8 mouse cellular contexts compared by ENCODE assay signal in the genomic region with DNA sequence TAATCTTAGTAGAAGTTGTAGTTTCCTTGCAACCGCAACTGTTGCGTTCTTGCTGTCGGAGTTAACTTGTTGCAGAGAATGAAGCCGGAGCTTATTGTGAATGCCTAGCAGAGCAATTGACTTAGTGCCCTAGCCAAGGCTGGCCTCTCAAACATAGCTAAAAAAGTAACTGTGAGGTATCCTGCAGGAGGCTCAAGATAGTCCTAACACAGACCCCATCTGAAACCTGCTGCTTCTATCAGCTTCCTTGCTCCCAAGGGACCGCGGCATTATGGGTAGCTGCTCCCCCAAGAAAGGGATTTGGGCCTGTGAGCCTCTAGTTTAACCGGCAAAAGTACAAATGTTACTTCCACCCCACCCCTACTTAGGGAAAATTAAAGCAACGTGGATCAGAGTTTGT. TPM values are rescaled to one million over a fixed set of nuclear protein-coding genes. Genes with fewer than 3 reads are reported as not detected.
A peak's percentile ranks its signal among the peaks of the same experiment; 100 is the strongest.
DNase-seq lines count a peak whose midpoint lies in the region; ATAC-seq and TF ChIP-seq lines count a peak whose summit lies in the region.

No protein-coding gene starts in this region.

- TF ChIP-seq CTCF in kidney, postnatal 0 days (IDR thresholded peaks at IDR 0.05; ENCODE audit: low read depth) = no peak

- H3K4me2 ChIP-seq in kidney, postnatal 0 days (ENCODE audit: low read length) = peak overlapping the region; percentile 82
- H3K4me2 ChIP-seq in embryonic facial prominence, embryonic 15.5 days (replicated peaks) = peak overlapping the region; percentile 78
- H3K4me2 ChIP-seq in intestine, embryonic 14.5 days (ENCODE audit: low read length) = peak overlapping the region; percentile 85

- H3K9ac ChIP-seq in kidney, postnatal 0 days (ENCODE audit: low read depth, low read length) = peak overlapping the region; percentile 99
- H3K9ac ChIP-seq in embryonic facial prominence, embryonic 15.5 days = no peak overlapping the region
- H3K9ac ChIP-seq in intestine, embryonic 14.5 days (ENCODE audit: low read length) = no peak overlapping the region

- H3K27me3 ChIP-seq in kidney, postnatal 0 days (ENCODE audit: insufficient read depth, low read length) = no peaks in the 10 kb centered on the region
- H3K27me3 ChIP-seq in embryonic facial prominence, embryonic 15.5 days = no peaks in the 10 kb centered on the region
- H3K27me3 ChIP-seq in intestine, embryonic 14.5 days (replicated peaks; ENCODE audit: control insufficient read depth, insufficient read depth, low read length) = no peaks in the 10 kb centered on the region

- ATAC-seq in kidney, postnatal 0 days (replicated peaks; ENCODE audit: low FRiP score, low read depth) = no peak
- ATAC-seq in embryonic facial prominence, embryonic 15.5 days (ENCODE audit: insufficient number of reproducible peaks, low FRiP score, low TSS enrichment, low read depth) = no peak
- no peak for ATAC-seq in intestine, embryonic 14.5 days (replicated peaks; ENCODE audit: low FRiP score, low TSS enrichment, low read depth)
- ATAC-seq in activated CD4-positive, CD25-positive, alpha-beta regulatory T cell, adult 4 months = no peak

- peak overlapping the region; percentile 100 for H3K27ac ChIP-seq in kidney, postnatal 0 days
- peak overlapping the region; percentile 99 for H3K27ac ChIP-seq in embryonic facial prominence, embryonic 15.5 days (replicated peaks)
- peak overlapping the region; percentile 97; the same call in 1 of the 2 replicates for H3K27ac ChIP-seq in intestine, embryonic 14.5 days (ENCODE audit: low read depth)

- intact Hi-C loops in left cerebral cortex, postnatal 14 days (cut with DNase I) = loop anchor here (2.0 to 5.0 kb wide), 2 partner anchors 47 to 56 kb away; no protein-coding TSS in a partner anchor

- peak overlapping the region; percentile 94 for H3K4me3 ChIP-seq in kidney, postnatal 0 days (replicated peaks; ENCODE audit: low read depth, low read length)
- peak overlapping the region; percentile 70 for H3K4me3 ChIP-seq in embryonic facial prominence, embryonic 15.5 days (replicated peaks)
- H3K4me3 ChIP-seq in intestine, embryonic 14.5 days (ENCODE audit: low read depth, low read length) = peak overlapping the region; percentile 74

- no peaks in the 10 kb centered on the region for H3K9me3 ChIP-seq in kidney, postnatal 0 days (replicated peaks; ENCODE audit: low read length)
- H3K9me3 ChIP-seq in embryonic facial prominence, embryonic 15.5 days (replicated peaks) = no peaks in the 10 kb centered on the region
- H3K9me3 ChIP-seq in intestine, embryonic 14.5 days (ENCODE audit: control insufficient read depth, low read length) = no peaks in the 10 kb centered on the region

- 38% methylated on average over 8 of the region's 8 CpGs for WGBS in kidney, postnatal 0 days
- WGBS in embryonic facial prominence, embryonic 15.5 days = 26% methylated on average over 8 of the region's 8 CpGs
- 37% methylated on average over 8 of the region's 8 CpGs for WGBS in intestine, embryonic 14.5 days

- peaks cover 20% of the 10 kb centered on the region for H3K36me3 ChIP-seq in kidney, postnatal 0 days (ENCODE audit: insufficient read depth, low read length)
- peaks cover 26% of the 10 kb centered on the region for H3K36me3 ChIP-seq in embryonic facial prominence, embryonic 15.5 days
- H3K36me3 ChIP-seq in intestine, embryonic 14.5 days (ENCODE audit: control insufficient read depth, insufficient read depth, low read length) = peaks cover 27% of the 10 kb centered on the region

- peak; percentile 46 for DNase-seq in kidney, postnatal 0 days (ENCODE audit: low spot score)
- DNase-seq in kidney, postnatal 25 days = no peak
- DNase-seq in intestine, embryonic 14.5 days (ENCODE audit: low spot score) = no peak
- peak; percentile 24 for DNase-seq in neural tube, embryonic 10.5 days (ENCODE audit: extremely low spot score, low spot score)
- no peak for DNase-seq in left cerebral cortex, postnatal 14 days (ENCODE audit: low spot score in 2 of 2)
- DNase-seq in layer of hippocampus, postnatal 10 days (ENCODE audit: low spot score in 2 of 2) = no peak

- H3K4me1 ChIP-seq in kidney, postnatal 0 days (replicated peaks; ENCODE audit: insufficient read depth, low read length) = peaks cover 15% of the 10 kb centered on the region
- H3K4me1 ChIP-seq in embryonic facial prominence, embryonic 15.5 days = peaks cover 40% of the 10 kb centered on the region
- peaks cover 22% of the 10 kb centered on the region for H3K4me1 ChIP-seq in intestine, embryonic 14.5 days (replicated peaks; ENCODE audit: control insufficient read depth, insufficient read depth, low read length)

RNA-seq across cellular contexts. Expression of gene Nfkbia, which starts 0.9 kb away (rescaled TPM):
- polyA plus RNA-seq in kidney, postnatal 0 days (2015; fragmentation: Nextera tagmentation; extraction: Ambion mirVana) = 73.1 and 82.7 TPM in 2 replicates
- polyA plus RNA-seq in embryonic facial prominence, embryonic 15.5 days (2015; fragmentation: Nextera tagmentation; extraction: Ambion mirVana) = 144 and 152 TPM in 2 replicates
- 75.3 and 80.3 TPM in 2 replicates for polyA plus RNA-seq in intestine, embryonic 14.5 days (2014; fragmentation: Nextera tagmentation; extraction: Ambion mirVana)
- 100 to 1,000 TPM; 513 to 551 TPM for polyA plus RNA-seq in activated CD4-positive, CD25-positive, alpha-beta regulatory T cell, adult 4 months (2017; shearing (Covaris generic))
- 10 to 100 TPM; 28.3 to 46.4 TPM for total RNA-seq in left cerebral cortex, postnatal 14 days (2021)
- 10 to 100 TPM; 34.0 to 43.0 TPM for total RNA-seq in layer of hippocampus, postnatal 10 days (2021)

Comparison
In these comparisons a context has a peak if more than half of its experiments do, and no peak if none do; other contexts are left out.
1. DNase-seq: peak in kidney, postnatal 0 days (single experiment) and neural tube, embryonic 10.5 days (single experiment); none in kidney, postnatal 25 days (0 of 2), intestine, embryonic 14.5 days (single experiment), left cerebral cortex, postnatal 14 days (0 of 2) and layer of hippocampus, postnatal 10 days (0 of 2).
2. Peak in every context shown above with its lines, with median percentiles within 50 percentile points of each other: H3K27ac ChIP-seq, H3K4me2 ChIP-seq and H3K4me3 ChIP-seq.